Mouse (Mus musculus): ENCODE data around the gene Acap1. TPM values are rescaled to one million over a fixed set of nuclear protein-coding genes. Genes with fewer than 3 reads are reported as not detected.

Gene Acap1
- polyA plus RNA-seq, 1 experiment: 107 TPM

DNA sequence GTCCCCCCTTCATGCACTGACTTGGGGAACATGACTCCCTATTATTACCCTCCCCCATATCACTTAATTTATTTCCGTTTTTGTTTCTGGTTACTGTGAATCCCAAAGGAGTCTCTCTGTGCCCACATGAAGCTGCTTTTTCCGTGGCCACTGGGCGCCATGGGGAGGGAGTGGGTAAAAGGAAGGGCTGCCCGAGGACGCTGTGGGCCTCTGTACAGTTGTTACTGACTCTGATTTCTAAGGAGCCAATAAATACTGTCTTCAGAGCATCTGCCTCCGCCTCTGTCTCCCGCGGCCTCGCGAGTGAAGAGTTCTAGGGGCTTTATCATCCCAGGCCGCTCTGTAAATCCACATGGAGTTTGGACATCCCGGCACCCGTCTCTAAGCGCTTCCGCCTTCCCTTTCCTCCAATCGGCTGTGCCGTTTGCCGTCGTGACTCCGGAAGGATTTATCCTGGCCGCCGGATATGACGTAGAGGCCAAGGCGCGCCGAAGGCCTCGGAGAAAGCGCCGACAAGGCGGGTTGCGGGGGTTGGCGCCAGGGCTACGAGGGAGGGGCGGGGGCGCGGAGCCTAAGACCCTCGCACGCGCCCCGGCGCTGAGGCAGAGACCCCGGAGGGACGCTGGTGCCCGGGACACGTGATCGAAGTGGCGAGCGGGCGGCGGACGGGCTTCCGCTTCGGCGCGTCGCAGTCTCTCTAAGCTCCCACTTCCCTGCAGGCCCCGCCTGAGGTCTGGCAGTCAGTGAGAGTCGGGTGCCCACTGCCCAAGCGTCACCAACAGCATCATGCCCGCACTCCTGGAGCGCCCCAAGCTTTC is 18.4 kb upstream of the Acap1 start, which contains the start of gene Gps2:
Gene Gps2, plus strand, starts transcription at position 335 of the 818 bp plus-strand sequence.
- TF ChIP-seq GATA1 (IDR thresholded peaks at IDR 0.05; ENCODE audit: low read length): no peak

DNA sequence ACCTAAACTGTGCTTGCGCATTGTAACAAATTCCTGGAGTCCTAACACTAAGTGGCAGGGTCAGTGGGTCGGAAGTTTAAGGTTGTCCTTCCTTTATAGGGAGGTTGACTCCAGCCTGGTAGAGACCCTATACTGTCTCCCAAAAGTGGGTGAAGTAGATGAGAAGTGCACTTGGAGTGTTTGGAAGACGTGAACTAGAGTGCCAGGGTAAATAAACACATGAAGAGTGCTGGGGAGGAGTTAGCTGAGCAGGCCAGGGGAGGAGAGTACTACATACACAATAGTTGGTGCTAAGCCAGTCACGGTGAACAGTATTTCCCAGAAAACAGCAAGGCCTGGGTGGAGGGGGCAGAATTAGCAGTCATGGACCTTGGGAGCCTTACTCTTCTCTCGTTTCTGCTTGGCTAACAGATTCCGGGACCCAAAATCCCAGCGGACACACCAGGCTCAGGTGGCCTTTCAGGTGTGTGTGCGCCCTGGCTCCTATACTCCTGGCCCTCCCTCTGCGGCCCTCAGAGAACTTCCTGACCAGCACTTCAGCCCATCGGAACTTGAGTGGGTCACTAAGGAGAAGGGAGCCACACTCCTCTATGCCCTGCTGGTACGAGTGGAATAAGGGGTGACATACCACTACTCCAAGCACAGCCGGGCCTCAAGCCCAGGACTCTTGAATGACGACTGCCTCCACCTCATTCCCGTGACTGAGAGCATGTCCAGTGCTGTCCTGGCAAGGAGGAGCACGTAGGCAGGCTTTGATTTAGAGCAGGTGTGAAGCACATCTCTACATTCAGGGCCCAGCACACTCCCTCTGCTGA is 17.6 kb upstream of the Acap1 start:
- TF ChIP-seq GATA1 (IDR thresholded peaks at IDR 0.05; ENCODE audit: low read length): no peak

DNA sequence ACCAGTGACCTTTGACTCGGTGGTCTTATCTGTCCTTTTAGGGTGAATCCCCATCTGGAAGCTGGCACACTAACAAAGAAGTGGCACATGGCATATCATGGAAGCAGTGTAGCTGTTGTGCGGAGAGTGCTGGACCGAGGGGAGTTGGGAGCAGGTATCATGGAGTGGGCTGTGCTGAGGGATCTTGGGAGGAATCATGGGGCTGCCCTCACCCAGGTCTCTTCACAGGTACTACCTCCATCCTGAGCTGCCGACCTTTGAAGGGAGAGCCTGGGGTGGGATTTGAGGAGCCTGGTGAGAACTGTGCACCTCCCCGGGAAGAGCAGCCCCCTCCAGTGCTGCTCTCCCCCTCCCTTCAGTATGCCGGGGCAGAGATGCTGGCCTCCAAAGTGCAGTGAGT is 16.4 kb upstream of the Acap1 start:
- no peak for TF ChIP-seq GATA1 (IDR thresholded peaks at IDR 0.05; ENCODE audit: low read length)

DNA sequence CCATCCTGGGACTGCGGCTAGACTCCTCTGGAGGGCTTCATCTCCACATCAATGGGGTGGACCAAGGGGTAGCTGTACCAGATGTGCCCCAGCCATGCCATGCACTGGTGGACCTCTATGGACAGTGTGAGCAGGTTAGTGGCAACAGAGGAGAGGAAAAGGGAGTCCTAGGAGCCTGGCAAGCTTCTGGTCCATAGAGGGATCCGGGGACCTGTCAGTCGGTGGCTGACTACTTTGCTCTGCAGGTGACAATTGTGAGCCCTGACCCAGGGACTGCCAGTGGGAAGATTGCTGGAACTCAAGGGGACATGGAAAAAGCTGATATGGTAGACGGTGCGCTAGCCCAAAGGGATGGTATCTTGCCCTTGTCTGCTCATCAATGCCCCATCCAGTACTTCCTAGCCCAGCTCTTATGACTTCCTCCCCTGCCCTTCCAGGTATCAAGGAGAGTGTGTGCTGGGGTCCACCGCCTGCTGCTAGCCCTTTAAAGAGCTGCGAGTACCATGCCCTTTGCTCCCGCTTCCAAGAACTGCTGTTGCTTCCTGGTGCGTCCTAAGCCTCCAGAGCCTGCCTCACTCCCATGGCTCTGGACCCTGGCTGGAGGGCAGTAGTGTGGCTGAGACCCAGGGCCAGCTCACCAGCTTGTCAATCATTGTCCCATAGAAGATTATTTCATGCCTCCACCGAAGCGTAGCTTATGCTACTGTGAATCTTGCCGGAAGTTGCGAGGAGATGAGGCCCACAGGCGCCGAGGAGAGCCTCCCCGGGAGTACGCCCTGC is 15.6 kb upstream of the Acap1 start:
- no peak for TF ChIP-seq GATA1 (IDR thresholded peaks at IDR 0.05; ENCODE audit: low read length)

DNA sequence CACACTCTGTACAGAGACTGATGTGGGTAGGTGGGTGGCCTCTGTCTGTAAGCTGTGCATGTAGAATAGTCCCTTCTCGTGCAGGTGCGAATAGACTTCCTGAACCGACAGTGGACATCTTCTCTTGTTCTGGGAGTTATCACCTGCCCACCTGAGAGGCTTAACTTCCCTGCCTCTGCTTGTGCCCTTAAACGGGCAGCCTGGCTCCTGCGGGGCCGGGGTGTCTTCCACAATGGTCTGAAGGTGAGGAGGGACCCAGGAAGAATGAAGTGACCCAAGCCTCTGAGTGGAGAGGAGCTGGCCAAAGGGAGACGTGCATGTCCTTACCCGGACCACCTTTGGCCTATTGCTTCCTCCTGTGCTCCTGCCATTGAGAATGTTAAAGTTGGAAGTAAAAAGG is 14.8 kb upstream of the Acap1 start:
- no peak for TF ChIP-seq GATA1 (IDR thresholded peaks at IDR 0.05; ENCODE audit: low read length)

DNA sequence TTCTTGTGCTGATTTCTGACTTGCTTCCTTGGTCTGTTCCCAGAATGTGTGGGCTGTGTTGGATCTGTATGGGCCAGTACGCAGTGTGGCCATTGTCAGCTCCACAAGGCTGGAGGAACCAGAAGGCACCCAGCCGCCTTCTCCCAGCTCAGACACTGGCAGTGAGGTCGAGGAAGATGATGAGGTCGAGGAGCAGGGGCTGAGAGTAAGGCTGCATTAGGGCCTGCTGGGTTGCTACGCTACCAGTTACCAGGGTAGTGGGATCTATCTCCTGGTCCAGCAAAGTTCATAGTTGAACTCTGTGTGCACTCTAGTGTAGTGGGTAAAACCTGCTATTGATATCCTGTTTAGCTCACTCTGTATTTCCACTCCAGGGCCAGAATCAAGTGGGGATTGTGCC is 13.8 kb upstream of the Acap1 start:
- no peak for TF ChIP-seq GATA1 (IDR thresholded peaks at IDR 0.05; ENCODE audit: low read length)

DNA sequence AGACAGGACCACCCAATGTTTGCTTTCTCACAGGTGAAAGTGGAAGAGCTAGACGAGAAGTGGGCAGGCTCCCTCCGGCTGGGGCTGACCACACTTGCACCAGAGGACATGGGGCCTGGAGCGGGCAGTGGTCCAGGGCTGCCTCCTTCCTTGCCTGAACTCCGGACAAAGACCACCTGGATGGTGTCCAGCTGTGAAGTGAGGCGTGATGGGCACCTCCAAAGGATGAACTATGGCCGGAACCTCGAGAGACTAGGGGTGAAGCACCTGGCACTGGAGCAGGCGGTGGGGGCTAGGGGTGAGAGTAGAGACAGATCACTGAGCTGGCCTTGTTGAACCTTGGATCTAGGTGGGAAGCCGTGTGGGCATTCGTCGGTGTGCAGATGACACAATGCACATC is 13.3 kb upstream of the Acap1 start:
- no peak for TF ChIP-seq GATA1 (IDR thresholded peaks at IDR 0.05; ENCODE audit: low read length)

DNA sequence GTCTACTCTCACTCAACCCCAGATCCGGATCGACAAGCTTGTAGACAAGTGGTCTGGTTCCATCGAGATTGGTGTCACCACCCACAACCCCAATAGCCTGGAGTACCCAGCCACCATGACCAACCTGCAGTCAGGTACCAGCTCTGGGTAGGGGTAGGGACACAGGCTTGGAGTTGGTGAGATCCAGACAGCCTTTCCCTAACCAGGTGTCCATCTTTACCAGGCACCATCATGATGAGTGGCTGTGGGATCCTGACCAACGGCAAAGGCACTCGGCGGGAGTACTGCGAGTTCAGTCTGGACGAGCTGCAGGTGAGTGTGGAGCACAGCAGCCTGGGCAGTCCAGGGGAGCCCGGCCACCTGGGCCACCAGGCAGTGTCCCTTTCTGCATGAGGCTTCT is 9.0 kb upstream of the Acap1 start:
- no peak for TF ChIP-seq GATA1 (IDR thresholded peaks at IDR 0.05; ENCODE audit: low read length)

DNA sequence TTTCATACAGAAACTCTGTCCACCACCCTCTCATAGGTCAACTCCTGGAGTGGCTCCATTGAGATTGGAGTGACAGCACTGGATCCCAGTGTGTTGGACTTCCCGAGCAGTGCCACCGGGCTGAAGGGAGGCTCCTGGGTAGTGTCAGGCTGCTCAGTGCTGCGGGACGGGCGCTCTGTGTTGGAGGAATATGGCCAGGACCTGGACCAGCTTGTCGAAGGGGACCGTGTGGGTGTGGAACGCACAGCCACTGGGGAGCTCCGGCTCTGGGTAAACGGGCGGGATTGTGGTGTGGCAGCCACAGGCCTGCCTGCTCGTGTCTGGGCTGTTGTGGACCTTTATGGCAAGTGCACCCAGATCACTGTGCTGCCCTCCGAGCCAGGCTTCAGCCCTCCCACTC is 7.6 kb upstream of the Acap1 start:
- TF ChIP-seq GATA1 (IDR thresholded peaks at IDR 0.05; ENCODE audit: low read length): no peak

DNA sequence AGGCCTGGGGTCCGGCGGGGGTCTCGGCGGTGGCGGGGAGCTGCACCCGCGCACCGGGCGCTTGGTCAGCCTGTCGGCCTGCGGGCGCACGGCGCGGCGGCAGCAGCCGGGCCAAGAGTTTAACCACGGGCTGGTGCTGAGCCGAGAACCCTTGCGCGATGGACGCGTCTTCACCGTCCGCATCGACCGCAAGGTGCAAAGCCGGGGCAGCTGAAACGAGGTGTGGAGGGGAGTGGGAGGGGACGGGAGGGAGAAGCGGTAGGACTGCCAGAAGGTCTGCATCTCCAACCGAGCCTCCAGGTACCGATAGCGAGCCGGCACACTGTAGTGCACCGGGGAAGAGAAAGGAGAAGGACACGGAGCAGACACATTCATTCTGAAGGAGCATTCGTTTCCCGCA is 6.7 kb upstream of the Acap1 start:
- TF ChIP-seq GATA1 (IDR thresholded peaks at IDR 0.05; ENCODE audit: low read length): no peak

DNA sequence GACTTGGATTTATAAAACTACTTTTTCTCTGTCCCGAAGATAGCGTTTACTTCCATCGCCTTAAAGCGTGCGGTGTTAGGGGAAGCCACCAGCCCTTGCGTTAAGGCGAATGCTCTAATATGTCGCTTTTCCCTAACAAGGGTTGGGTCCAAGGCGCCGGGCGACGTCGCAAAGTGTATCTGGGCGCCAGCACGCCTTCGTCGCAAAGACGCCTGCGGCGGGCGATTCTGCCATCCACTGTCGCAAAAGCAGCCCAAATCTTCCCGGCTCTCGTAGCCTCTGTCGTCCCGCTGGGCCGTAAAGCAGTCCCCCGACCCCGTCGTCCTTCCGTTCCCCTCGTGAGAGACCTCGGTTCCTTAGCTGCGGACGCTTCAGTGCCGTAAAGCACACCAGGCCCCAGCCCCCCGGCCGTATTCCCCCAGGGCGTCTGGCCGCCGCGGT is 6.1 kb upstream of the Acap1 start:
- TF ChIP-seq GATA1 (IDR thresholded peaks at IDR 0.05; ENCODE audit: low read length): no peak

DNA sequence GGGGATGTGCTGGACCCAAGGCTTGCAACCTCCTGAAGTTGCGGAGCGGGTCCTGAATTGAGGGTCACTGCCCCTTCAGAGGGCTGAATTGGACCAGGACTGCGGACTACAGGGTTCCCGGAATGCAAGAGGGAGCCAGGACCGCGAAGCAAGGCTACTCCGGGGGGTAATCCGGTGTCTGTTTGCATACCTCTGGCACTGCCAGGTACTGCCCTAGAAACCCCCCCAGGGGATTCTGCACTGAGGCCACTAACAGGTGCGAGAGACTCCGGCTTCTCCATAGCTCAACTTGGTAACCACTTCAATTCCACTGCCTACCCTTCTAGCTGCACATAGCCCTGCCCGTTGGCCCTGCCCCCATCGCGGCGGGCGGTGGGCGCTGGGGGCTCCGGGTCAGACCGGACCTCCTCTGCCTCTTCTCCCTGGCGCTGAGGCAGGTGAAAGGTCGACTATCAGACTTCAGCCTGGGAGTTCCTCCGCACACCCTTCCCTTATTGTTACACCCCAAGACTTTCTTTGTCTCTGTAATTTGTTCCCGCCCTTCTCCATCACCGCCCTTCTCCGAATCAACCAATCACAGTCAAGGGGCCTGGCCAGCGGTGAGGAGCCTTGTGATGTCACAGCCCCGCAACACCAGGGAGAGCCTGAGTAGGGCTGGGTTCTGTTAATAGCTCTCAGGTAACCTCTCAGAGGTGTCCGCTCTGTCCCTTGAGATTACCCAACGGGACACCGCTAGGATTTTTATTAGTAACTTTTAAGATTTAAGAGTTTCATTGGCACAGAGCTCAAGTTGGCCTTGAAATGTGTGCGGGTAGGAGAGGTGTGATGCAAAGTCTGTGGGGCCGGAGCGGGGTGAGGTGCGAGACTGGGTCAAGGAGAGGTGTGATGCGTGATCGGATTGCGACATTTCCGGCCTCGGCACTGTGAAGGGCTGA is 5.4 kb upstream of the Acap1 start, which contains the start of the genes 2810408A11Rik and Neurl4:
Gene 2810408A11Rik, minus strand, starts transcription at position 517 of the 935 bp plus-strand sequence.
Gene Neurl4, plus strand, starts transcription at position 602 of the 935 bp plus-strand sequence.
- TF ChIP-seq GATA1 (IDR thresholded peaks at IDR 0.05; ENCODE audit: low read length): no peak

DNA sequence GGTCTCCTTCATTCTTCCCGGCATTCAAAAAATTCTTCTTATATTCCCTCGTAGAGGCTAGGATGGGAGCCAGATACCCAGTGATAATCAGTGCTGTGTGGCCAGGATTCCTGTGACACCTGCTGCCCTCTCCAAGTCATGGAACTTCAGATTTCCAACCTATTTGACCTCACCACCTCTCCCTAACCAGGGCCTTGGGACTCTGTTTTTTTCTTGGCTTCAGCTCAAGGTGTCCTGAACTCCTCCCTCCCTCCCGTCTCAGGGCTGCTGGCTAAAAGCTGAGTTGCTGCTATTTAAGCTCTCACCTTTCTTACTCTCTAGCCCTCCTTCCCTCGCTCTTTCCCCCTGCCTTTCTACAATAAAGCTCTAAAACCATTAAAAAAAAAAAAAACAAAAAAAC is 4.5 kb upstream of the Acap1 start:
- no peak for TF ChIP-seq GATA1 (IDR thresholded peaks at IDR 0.05; ENCODE audit: low read length)

DNA sequence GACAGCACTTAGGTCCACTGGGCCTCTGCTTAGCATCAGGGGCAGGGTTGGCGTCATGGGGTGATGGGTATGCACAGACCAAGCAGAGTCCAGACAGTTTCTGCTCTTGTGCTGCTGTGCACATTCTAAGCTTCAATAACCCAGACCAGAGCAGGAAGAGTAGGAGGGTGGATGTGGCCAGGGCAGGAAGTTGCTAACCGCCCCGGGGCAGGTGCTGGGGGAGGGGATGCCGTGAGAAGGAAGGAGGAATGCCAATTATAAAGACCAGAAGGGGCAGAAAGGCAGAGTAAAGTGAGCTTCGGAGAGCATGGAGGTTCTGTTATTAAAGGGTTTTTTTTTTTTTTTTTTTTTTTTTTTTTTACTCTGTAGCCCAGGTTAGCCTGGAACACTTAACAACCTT is 668 bp downstream of the Acap1 start:
- TF ChIP-seq GATA1 (IDR thresholded peaks at IDR 0.05; ENCODE audit: low read length): no peak

DNA sequence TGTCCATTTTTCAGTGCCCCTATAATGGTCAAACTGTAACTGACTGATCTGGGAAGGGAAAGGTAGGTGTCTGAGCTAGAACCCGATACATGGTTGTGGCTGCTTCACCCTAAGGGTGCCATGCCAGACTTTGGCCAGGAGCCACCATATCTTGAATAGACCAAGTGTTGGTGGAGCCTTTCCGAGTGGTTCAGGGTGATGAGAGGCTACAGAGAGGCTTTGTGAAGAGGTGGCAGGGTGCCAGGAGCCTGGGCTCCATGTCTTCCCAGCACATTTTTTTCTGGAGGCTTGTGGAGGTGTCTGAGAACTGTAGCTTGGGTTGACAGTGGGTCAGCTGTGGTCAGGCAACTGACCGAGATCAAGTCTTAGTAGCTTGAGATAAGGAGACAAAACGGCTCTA is 3.9 kb downstream of the Acap1 start:
- no peak for TF ChIP-seq GATA1 (IDR thresholded peaks at IDR 0.05; ENCODE audit: low read length)

All from G1E-ER4 (cell line).